ENCODE assay signal across 12 mouse cellular contexts in genomic region chr6:17968467-17969144, GRCm38 (mm10).
A peak's percentile ranks its signal among the peaks of the same experiment; 100 is the strongest.
DNase-seq lines count a peak whose midpoint lies in the region; ATAC-seq lines count a peak whose summit lies in the region.
"Had no signal": no experiment of that assay in that cellular context is flagged by ENCODE, and none has a peak within 500 bp of the region (broad histone marks: within the 10 kb centered on the region; RNA-seq: fewer than 3 reads in every experiment).

No protein-coding gene starts in this region.

- H3K9me3 ChIP-seq in forebrain, embryonic 14.5 days (replicated peaks; ENCODE audit: control insufficient read depth, low read length): no peaks in the 10 kb centered on the region
- no peaks in the 10 kb centered on the region for H3K9me3 ChIP-seq in midbrain, embryonic 10.5 days (replicated peaks)
- no peaks in the 10 kb centered on the region for H3K9me3 ChIP-seq in neural tube, embryonic 15.5 days (replicated peaks)
- H3K9me3 ChIP-seq: liver, embryonic 12.5 days had no signal

- peak; percentile 15 for DNase-seq in layer of hippocampus, adult 9-11 months
- DNase-seq in layer of hippocampus, adult 9-10 months (ENCODE audit: low spot score): no peak
- DNase-seq in forebrain, embryonic 14.5 days (ENCODE audit: low spot score): peak; percentile 48
- peak; percentile 88 for DNase-seq in midbrain, embryonic 10.5 days (ENCODE audit: low spot score)
- DNase-seq in B cell, adult 2 months: no peak
- no peak for DNase-seq in urinary bladder, postnatal 10 days (ENCODE audit: low spot score)
- DNase-seq in kidney, postnatal 10 days: no peak
- DNase-seq: gastrocnemius, postnatal 10 days; lung, postnatal 4 days had no signal

- no peaks in the 10 kb centered on the region for H3K36me3 ChIP-seq in forebrain, embryonic 14.5 days (ENCODE audit: control insufficient read depth, insufficient read depth, low read length)
- no peaks in the 10 kb centered on the region for H3K36me3 ChIP-seq in midbrain, embryonic 10.5 days
- no peaks in the 10 kb centered on the region for H3K36me3 ChIP-seq in neural tube, embryonic 15.5 days
- H3K36me3 ChIP-seq: liver, embryonic 12.5 days had no signal

- H3K4me3 ChIP-seq in forebrain, embryonic 14.5 days (ENCODE audit: low read depth, low read length): no peak overlapping the region
- no peak overlapping the region for H3K4me3 ChIP-seq in midbrain, embryonic 10.5 days
- H3K4me3 ChIP-seq in neural tube, embryonic 15.5 days (replicated peaks): no peak overlapping the region
- H3K4me3 ChIP-seq: liver, embryonic 12.5 days had no signal

- no peak overlapping the region for H3K9ac ChIP-seq in forebrain, embryonic 14.5 days (ENCODE audit: low read length)
- H3K9ac ChIP-seq in neural tube, embryonic 15.5 days (replicated peaks): no peak overlapping the region
- H3K9ac ChIP-seq: liver, embryonic 12.5 days had no signal

- WGBS in forebrain, embryonic 14.5 days: 75% methylated on average over 1 of the region's 1 CpGs
- WGBS in midbrain, embryonic 10.5 days: 86% methylated on average over 1 of the region's 1 CpGs
- WGBS in neural tube, embryonic 15.5 days: 67% methylated on average over 1 of the region's 1 CpGs

- ATAC-seq in forebrain, embryonic 14.5 days: peak; percentile 72; the same call in 1 of the 2 replicates
- ATAC-seq in neural tube, embryonic 15.5 days (ENCODE audit: low FRiP score): peak; percentile 88
- ATAC-seq: liver, embryonic 12.5 days had no signal

- H3K27ac ChIP-seq in forebrain, embryonic 14.5 days (ENCODE audit: low read depth, low read length): no peak overlapping the region
- H3K27ac ChIP-seq in midbrain, embryonic 10.5 days (replicated peaks): no peak overlapping the region
- no peak overlapping the region for H3K27ac ChIP-seq in neural tube, embryonic 15.5 days (replicated peaks)
- H3K27ac ChIP-seq: kidney, postnatal 0 days; liver, embryonic 12.5 days had no signal

- no peak overlapping the region for H3K4me2 ChIP-seq in forebrain, embryonic 14.5 days (ENCODE audit: low read length)
- H3K4me2 ChIP-seq in neural tube, embryonic 15.5 days: no peak overlapping the region
- H3K4me2 ChIP-seq: liver, embryonic 12.5 days had no signal

- H3K27me3 ChIP-seq in forebrain, embryonic 14.5 days (replicated peaks; ENCODE audit: control insufficient read depth, insufficient read depth, low read length): no peaks in the 10 kb centered on the region
- no peaks in the 10 kb centered on the region for H3K27me3 ChIP-seq in midbrain, embryonic 10.5 days (ENCODE audit: low read depth, poor library complexity, severe bottlenecking)
- no peaks in the 10 kb centered on the region for H3K27me3 ChIP-seq in neural tube, embryonic 15.5 days (replicated peaks)
- H3K27me3 ChIP-seq: liver, embryonic 12.5 days had no signal

- H3K4me1 ChIP-seq in forebrain, embryonic 14.5 days (ENCODE audit: control insufficient read depth, insufficient read depth, low read length): no peaks in the 10 kb centered on the region
- peaks cover 9% of the 10 kb centered on the region for H3K4me1 ChIP-seq in midbrain, embryonic 10.5 days
- H3K4me1 ChIP-seq in neural tube, embryonic 15.5 days: 0 out of 2 replicates have a peak, but pooled peaks cover 4% of the 10 kb centered on the region
- H3K4me1 ChIP-seq: liver, embryonic 12.5 days had no signal

Comparison
In these comparisons a context has a peak if more than half of its experiments do, and no peak if none do; other contexts are left out.
1. DNase-seq: peak in layer of hippocampus, adult 9-11 months (single experiment), forebrain, embryonic 14.5 days (single experiment) and midbrain, embryonic 10.5 days (single experiment); none in layer of hippocampus, adult 9-10 months (single experiment), B cell, adult 2 months (0 of 2), urinary bladder, postnatal 10 days (single experiment) and kidney, postnatal 10 days (single experiment).